Mouse (Mus musculus) hindbrain, embryonic 12.5 days (tissue): ENCODE measurements around the gene Ecd. TPM values are rescaled to one million over a fixed set of nuclear protein-coding genes. Genes with fewer than 3 reads are reported as not detected.

Experiments used
- ATAC-seq: fragments of 200-750 bp; cut with Nextera tagmentation; 2 replicates; pipeline ENCODE4 v1.8.0; 2017; ENCODE audit warnings: moderate TSS enrichment; ENCODE audit not compliant: low FRiP score
- H3K27ac ChIP-seq: fragments of 300-500 bp; sonication (generic); 2 replicates; pipeline ENCODE4 v1.5.1; 2016; ENCODE audit warnings: mild to moderate bottlenecking
- H3K27me3 ChIP-seq: fragments of 300-500 bp; sonication (generic); 2 replicates; pipeline ENCODE4 v1.6.1; 2016; ENCODE audit warnings: mild to moderate bottlenecking
- H3K36me3 ChIP-seq: fragments of 300-500 bp; sonication (generic); 2 replicates; pipeline ENCODE4 v1.6.1; 2016; ENCODE audit warnings: mild to moderate bottlenecking
- H3K4me1 ChIP-seq: fragments of 300-500 bp; sonication (generic); 2 replicates; pipeline ENCODE4 v1.6.1; 2016
- H3K4me2 ChIP-seq: fragments of 300-500 bp; sonication (generic); replicated peaks from 2 replicates; pipeline ENCODE4 v1.6.1; 2016; ENCODE audit warnings: mild to moderate bottlenecking
- H3K4me3 ChIP-seq: fragments of 300-500 bp; sonication (generic); 2 replicates; pipeline ENCODE4 v1.5.1; 2016; ENCODE audit warnings: mild to moderate bottlenecking
- H3K9ac ChIP-seq: fragments of 300-500 bp; sonication (generic); 2 replicates; pipeline ENCODE4 v1.6.1; 2016; ENCODE audit warnings: mild to moderate bottlenecking, moderate library complexity
- H3K9me3 ChIP-seq: fragments of 300-500 bp; sonication (generic); replicated peaks from 2 replicates; pipeline ENCODE4 v1.6.1; 2016; ENCODE audit warnings: mild to moderate bottlenecking
- WGBS: fragments of 180-500 bp; shearing (Covaris S2); methylation state at CpG from one replicate; pipeline ENCODE4 v1.1.7; 2016; 5-methylcytosine and 5-hydroxymethylcytosine counted together
- polyA plus RNA-seq: library from polyadenylated mRNA; unstranded; fragments of >200 nt; fragmentation: Nextera tagmentation; extraction: Ambion mirVana; gene quantifications from 2 replicates; pipeline ENCODE4 v1.2.1, GENCODE M21; 2016

Ecd gene
- polyA plus RNA-seq, 1 experiment from 2014 or later = 55.0 TPM

GRCm38 (mm10) chr14:20370798-20371197 lies 22.9 kb upstream of the Ecd start:
- Histone ChIP-seq H3K9ac (no peak overlapping the region), H3K4me1 (no peaks in the 10 kb centered on the region), H3K27ac (no peak overlapping the region), H3K36me3 (peaks cover 54% of the 10 kb centered on the region), H3K9me3 (no peaks in the 10 kb centered on the region), H3K4me2 (no peak overlapping the region), H3K27me3 (no peaks in the 10 kb centered on the region), H3K4me3 (no peak overlapping the region)
- ATAC-seq = no peak
- 87% methylated on average over 7 of the region's 7 CpGs for WGBS

GRCm38 (mm10) chr14:20368271-20368670 lies 20.4 kb upstream of the Ecd start:
- 96% methylated on average over 3 of the region's 3 CpGs for WGBS
- Histone ChIP-seq H3K9ac (no peak overlapping the region), H3K27me3 (no peaks in the 10 kb centered on the region), H3K36me3 (peaks cover 62% of the 10 kb centered on the region), H3K4me3 (no peak overlapping the region), H3K4me1 (no peaks in the 10 kb centered on the region), H3K4me2 (no peak overlapping the region), H3K9me3 (no peaks in the 10 kb centered on the region), H3K27ac (no peak overlapping the region)
- ATAC-seq = no peak

GRCm38 (mm10) chr14:20363230-20363629 lies 15.3 kb upstream of the Ecd start:
- Histone ChIP-seq H3K27me3 (no peaks in the 10 kb centered on the region), H3K4me3 (no peak overlapping the region), H3K4me1 (no peaks in the 10 kb centered on the region), H3K4me2 (no peak overlapping the region), H3K36me3 (peaks cover 72% of the 10 kb centered on the region), H3K9me3 (no peaks in the 10 kb centered on the region), H3K9ac (no peak overlapping the region), H3K27ac (no peak overlapping the region)
- WGBS = 96% methylated on average over 4 of the region's 4 CpGs
- no peak for ATAC-seq

- peaks cover 28% of the 10 kb centered on the region for H3K36me3 ChIP-seq
- peak overlapping the region; percentile 90 for H3K27ac ChIP-seq
- peak overlapping the region; percentile 73 for H3K9ac ChIP-seq
- peak; percentile 49 for ATAC-seq
- peak overlapping the region; percentile 73 for H3K4me2 ChIP-seq
- WGBS = 5% methylated on average over 15 of the region's 15 CpGs
- H3K9me3 ChIP-seq = no peaks in the 10 kb centered on the region
- H3K4me3 ChIP-seq = peak overlapping the region; percentile 73
- no peaks in the 10 kb centered on the region for H3K27me3 ChIP-seq
- peaks cover 16% of the 10 kb centered on the region for H3K4me1 ChIP-seq
Measured at GRCm38 (mm10) chr14:20347441-20347990, 405 bp downstream of the Ecd start.

GRCm38 (mm10) chr14:20345885-20346284 lies 2.0 kb downstream of the Ecd start:
- H3K4me3 ChIP-seq = no peak overlapping the region
- no peaks in the 10 kb centered on the region for H3K27me3 ChIP-seq
- no peak overlapping the region for H3K9ac ChIP-seq
- no peak overlapping the region for H3K27ac ChIP-seq
- H3K4me1 ChIP-seq = peaks cover 16% of the 10 kb centered on the region
- no peak for ATAC-seq
- peaks cover 30% of the 10 kb centered on the region for H3K36me3 ChIP-seq
- H3K4me2 ChIP-seq = no peak overlapping the region
- no peaks in the 10 kb centered on the region for H3K9me3 ChIP-seq
- 92% methylated on average over 9 of the region's 9 CpGs for WGBS

GRCm38 (mm10) chr14:20340866-20341265 lies 7.1 kb downstream of the Ecd start:
- no peak overlapping the region for H3K27ac ChIP-seq
- H3K9ac ChIP-seq = no peak overlapping the region
- 83% methylated on average over 7 of the region's 7 CpGs for WGBS
- H3K27me3 ChIP-seq = no peaks in the 10 kb centered on the region
- H3K9me3 ChIP-seq = no peaks in the 10 kb centered on the region
- H3K4me1 ChIP-seq = no peaks in the 10 kb centered on the region
- no peak overlapping the region for H3K4me3 ChIP-seq
- H3K4me2 ChIP-seq = no peak overlapping the region
- H3K36me3 ChIP-seq = peaks cover 58% of the 10 kb centered on the region
- ATAC-seq = no peak

GRCm38 (mm10) chr14:20340149-20340548 lies 7.8 kb downstream of the Ecd start:
- Histone ChIP-seq H3K9ac (no peak overlapping the region), H3K4me3 (no peak overlapping the region), H3K27ac (no peak overlapping the region), H3K9me3 (no peaks in the 10 kb centered on the region), H3K36me3 (peaks cover 62% of the 10 kb centered on the region), H3K27me3 (no peaks in the 10 kb centered on the region), H3K4me2 (no peak overlapping the region), H3K4me1 (no peaks in the 10 kb centered on the region)
- ATAC-seq = no peak
- WGBS = 84% methylated on average over 8 of the region's 8 CpGs

GRCm38 (mm10) chr14:20339415-20339814 lies 8.5 kb downstream of the Ecd start:
- no peaks in the 10 kb centered on the region for H3K9me3 ChIP-seq
- H3K4me3 ChIP-seq = no peak overlapping the region
- no peaks in the 10 kb centered on the region for H3K27me3 ChIP-seq
- H3K36me3 ChIP-seq = peaks cover 62% of the 10 kb centered on the region
- WGBS = 94% methylated on average over 5 of the region's 5 CpGs
- H3K4me2 ChIP-seq = no peak overlapping the region
- H3K4me1 ChIP-seq = no peaks in the 10 kb centered on the region
- no peak overlapping the region for H3K27ac ChIP-seq
- ATAC-seq = no peak
- H3K9ac ChIP-seq = no peak overlapping the region

- Histone ChIP-seq H3K4me1 (no peaks in the 10 kb centered on the region), H3K4me2 (no peak overlapping the region), H3K9ac (no peak overlapping the region), H3K27me3 (no peaks in the 10 kb centered on the region), H3K9me3 (no peaks in the 10 kb centered on the region), H3K27ac (no peak overlapping the region), H3K4me3 (no peak overlapping the region), H3K36me3 (peaks cover 79% of the 10 kb centered on the region)
- 93% methylated on average over 4 of the region's 4 CpGs for WGBS
- no peak for ATAC-seq
Measured at GRCm38 (mm10) chr14:20331316-20331715, 16.6 kb downstream of the Ecd start.

GRCm38 (mm10) chr14:20328474-20328873 lies 19.4 kb downstream of the Ecd start:
- H3K9ac ChIP-seq = no peak overlapping the region
- no peak overlapping the region for H3K4me2 ChIP-seq
- no peaks in the 10 kb centered on the region for H3K9me3 ChIP-seq
- 74% methylated on average over 9 of the region's 9 CpGs for WGBS
- H3K27me3 ChIP-seq = no peaks in the 10 kb centered on the region
- no peaks in the 10 kb centered on the region for H3K4me1 ChIP-seq
- H3K4me3 ChIP-seq = no peak overlapping the region
- no peak overlapping the region for H3K27ac ChIP-seq
- H3K36me3 ChIP-seq = peaks cover 68% of the 10 kb centered on the region
- no peak for ATAC-seq

- 97% methylated on average over 9 of the region's 9 CpGs for WGBS
- Histone ChIP-seq H3K27ac (no peak overlapping the region), H3K9me3 (no peaks in the 10 kb centered on the region), H3K4me3 (no peak overlapping the region), H3K36me3 (peaks cover 69% of the 10 kb centered on the region), H3K4me1 (no peaks in the 10 kb centered on the region), H3K9ac (no peak overlapping the region), H3K27me3 (no peaks in the 10 kb centered on the region), H3K4me2 (no peak overlapping the region)
- ATAC-seq = no peak
Measured at GRCm38 (mm10) chr14:20324196-20324595, 23.7 kb downstream of the Ecd start.

GRCm38 (mm10) chr14:20319420-20319819 lies 28.5 kb downstream of the Ecd start:
- Histone ChIP-seq H3K4me2 (no peak overlapping the region), H3K27me3 (no peaks in the 10 kb centered on the region), H3K27ac (no peak overlapping the region), H3K9me3 (no peaks in the 10 kb centered on the region), H3K4me1 (no peaks in the 10 kb centered on the region), H3K36me3 (peaks cover 49% of the 10 kb centered on the region), H3K4me3 (no peak overlapping the region), H3K9ac (no peak overlapping the region)
- WGBS = 87% methylated on average over 3 of the region's 3 CpGs
- no peak for ATAC-seq

- Histone ChIP-seq H3K27me3 (no peaks in the 10 kb centered on the region), H3K4me3 (no peak overlapping the region), H3K36me3 (peaks cover 24% of the 10 kb centered on the region), H3K27ac (no peak overlapping the region), H3K4me1 (no peaks in the 10 kb centered on the region), H3K9ac (no peak overlapping the region), H3K4me2 (no peak overlapping the region), H3K9me3 (no peaks in the 10 kb centered on the region)
- WGBS = 90% methylated on average over 1 of the region's 1 CpGs
- ATAC-seq = no peak
Measured at GRCm38 (mm10) chr14:20315137-20315536, 32.8 kb downstream of the Ecd start.
